Mouse (Mus musculus): ENCODE measurements at regions not wholly inside any gene's neighbourhood (a gene's known extent, or its start where the extent isn't known, plus 50 kb on each side); places are given as distances from the start of the nearest gene placed in this dataset.

- DNase-seq, result no peak
Observed at GRCm38 (mm10) chr16:93263141-93263815, 340.6 kb downstream of the Setd4 start.

- DNase-seq, result no peak
Observed at GRCm38 (mm10) chr16:93246825-93247224, 357.0 kb downstream of the Setd4 start.

GRCm38 (mm10) chr16:93245738-93246137 is 358.1 kb downstream of the Setd4 start:
- DNase-seq, result no peak

GRCm38 (mm10) chr16:93238898-93239297 is 365.0 kb downstream of the Setd4 start:
- DNase-seq, result no peak

- no peak for DNase-seq
Observed at GRCm38 (mm10) chr16:93238326-93238725, 365.5 kb downstream of the Setd4 start.

GRCm38 (mm10) chr16:93225644-93226043 is 378.2 kb downstream of the Setd4 start:
- DNase-seq, result no peak

GRCm38 (mm10) chr16:93225196-93225595 is 378.7 kb downstream of the Setd4 start:
- no peak for DNase-seq

GRCm38 (mm10) chr16:93219731-93220130 is 384.1 kb downstream of the Setd4 start:
- no peak for DNase-seq

- no peak for DNase-seq
Observed at GRCm38 (mm10) chr16:93218402-93218801, 385.5 kb downstream of the Setd4 start.

GRCm38 (mm10) chr16:93217600-93218226 is 386.1 kb downstream of the Setd4 start:
- DNase-seq, result no peak

- no peak for DNase-seq
Observed at GRCm38 (mm10) chr16:93215630-93216029, 388.2 kb downstream of the Setd4 start.

- DNase-seq, result no peak
Observed at GRCm38 (mm10) chr16:93213618-93214017, 387.7 kb upstream of the Runx1 start.

- no peak for DNase-seq
Observed at GRCm38 (mm10) chr16:93207675-93208074, 381.7 kb upstream of the Runx1 start.

- DNase-seq, result no peak
Observed at GRCm38 (mm10) chr16:93207217-93207616, 381.3 kb upstream of the Runx1 start.

- no peak for DNase-seq
Observed at GRCm38 (mm10) chr16:93206325-93206724, 380.4 kb upstream of the Runx1 start.

GRCm38 (mm10) chr16:93204601-93205000 is 378.7 kb upstream of the Runx1 start:
- no peak for DNase-seq

GRCm38 (mm10) chr16:93202591-93202990 is 376.6 kb upstream of the Runx1 start:
- DNase-seq, result no peak

GRCm38 (mm10) chr16:93197300-93197699 is 371.4 kb upstream of the Runx1 start:
- DNase-seq, result no peak

- no peak for DNase-seq
Observed at GRCm38 (mm10) chr16:93193921-93194481, 368.1 kb upstream of the Runx1 start.

GRCm38 (mm10) chr16:93193263-93193662 is 367.3 kb upstream of the Runx1 start:
- no peak for DNase-seq

- no peak for DNase-seq
Observed at GRCm38 (mm10) chr16:93192651-93193173, 366.8 kb upstream of the Runx1 start.

- no peak for DNase-seq
Observed at GRCm38 (mm10) chr16:93191174-93191573, 365.2 kb upstream of the Runx1 start.

- DNase-seq, result no peak
Observed at GRCm38 (mm10) chr16:93190301-93190700, 364.4 kb upstream of the Runx1 start.

- DNase-seq, result no peak
Observed at GRCm38 (mm10) chr16:93189875-93190274, 363.9 kb upstream of the Runx1 start.
